Mouse (Mus musculus) bone marrow, adult 2 months (tissue): ENCODE results near the gene Amfr. TPM values are rescaled to one million over a fixed set of nuclear protein-coding genes. Genes with fewer than 3 reads are reported as not detected.

Experiments used
- H3K27ac ChIP-seq: fragments of 200-500 bp; 2 replicates; pipeline ENCODE4 v1.5.1; 2012; ENCODE audit warnings: low read depth, mild to moderate bottlenecking, control low read depth, inconsistent platforms, low read length; ENCODE audit not compliant: control insufficient read depth, poor library complexity, insufficient read depth
- H3K4me1 ChIP-seq: fragments of 200-500 bp; 2 replicates; pipeline ENCODE4 v1.6.1; 2011; ENCODE audit warnings: low read length; ENCODE audit not compliant: control insufficient read depth, insufficient read depth
- H3K4me3 ChIP-seq: fragments of 200-500 bp; replicated peaks from 2 replicates; pipeline ENCODE3; 2011; ENCODE audit warnings: mild to moderate bottlenecking, low read depth, low read length, control low read depth; ENCODE audit not compliant: control insufficient read depth
- CTCF ChIP-seq: fragments of 200-500 bp; IDR thresholded peaks from 2 replicates; pipeline ENCODE4 v1.5.1; 2011; ENCODE audit warnings: low read length, control low read depth; ENCODE audit not compliant: control insufficient read depth, insufficient read depth
- POLR2A ChIP-seq: fragments of 200-500 bp; IDR thresholded peaks from 2 replicates; pipeline ENCODE4 v1.6.1; 2011; ENCODE audit warnings: low read depth, mild to moderate bottlenecking, control low read depth, low read length, borderline replicate concordance; ENCODE audit not compliant: control insufficient read depth
- WGBS: fragments of 180-500 bp; shearing (Covaris S2); methylation state at CpG from one replicate; pipeline ENCODE4 v1.1.7; 2018; 5-methylcytosine and 5-hydroxymethylcytosine counted together
- polyA plus RNA-seq: library from polyadenylated mRNA; stranded (reverse); fragments of >200 nt; gene quantifications from 2 replicates; pipeline ENCODE4 v1.2.4, GENCODE M21; 2011; ENCODE audit warnings: low replicate concordance; ENCODE audit not compliant: missing spikeins, insufficient read depth, insufficient read length

Amfr gene
- polyA plus RNA-seq, 1 experiment, result 50.3 TPM

DNA sequence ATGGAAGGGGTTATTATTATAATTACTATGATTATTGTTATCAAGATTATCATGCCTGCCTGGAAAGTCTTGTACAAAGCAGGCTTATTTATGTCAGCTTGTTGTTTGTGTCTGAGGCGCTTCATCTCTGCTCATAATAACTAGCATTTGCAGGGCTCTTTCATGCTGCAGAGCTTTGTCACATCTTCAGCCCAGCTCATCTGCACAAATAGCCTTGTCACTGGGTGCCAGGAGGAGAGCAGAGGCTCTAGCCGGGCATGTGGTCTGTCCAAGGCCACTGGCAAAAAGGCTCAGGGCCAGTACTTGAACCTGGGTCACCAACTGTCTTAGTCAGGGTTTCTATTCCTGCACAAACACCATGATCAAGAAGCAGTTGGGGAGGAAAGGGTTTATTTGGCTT is 79.4 kb downstream of the Amfr start:
- H3K27ac ChIP-seq, result no peak overlapping the region
- TF ChIP-seq CTCF (no peak), POLR2A (no peak)
- 70% methylated on average over 2 of the region's 2 CpGs for WGBS
- no peak overlapping the region for H3K4me3 ChIP-seq
- H3K4me1 ChIP-seq, result no peaks in the 10 kb centered on the region

DNA sequence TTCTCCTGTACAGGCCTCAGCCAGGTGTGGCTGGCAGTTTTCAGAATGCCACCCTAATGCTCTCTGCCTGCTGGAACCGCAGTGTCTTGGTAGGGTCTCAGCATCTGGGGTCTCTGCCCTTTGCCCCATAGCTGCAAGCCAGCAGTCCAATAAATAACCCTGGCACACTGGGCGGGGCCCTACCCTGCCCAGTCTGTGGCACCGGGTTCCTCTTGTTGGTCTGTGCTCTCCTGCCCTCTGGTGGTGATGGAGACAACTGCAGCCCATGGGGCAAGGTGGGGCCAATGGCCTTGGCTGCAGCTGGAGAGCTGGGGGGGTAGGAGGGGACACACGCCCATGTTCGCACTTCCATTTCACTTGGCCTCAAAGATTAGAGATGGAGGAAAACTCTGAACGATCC is 79.8 kb downstream of the Amfr start:
- Histone ChIP-seq H3K4me1 (no peaks in the 10 kb centered on the region), H3K4me3 (no peak overlapping the region), H3K27ac (no peak overlapping the region)
- peak; percentile 85 for TF ChIP-seq CTCF
- no peak for TF ChIP-seq POLR2A
- WGBS, result 21% methylated on average over 6 of the region's 6 CpGs

GRCm38 (mm10) chr8:93931336-93931735 is 81.3 kb downstream of the Amfr start:
- Histone ChIP-seq H3K27ac (no peak overlapping the region), H3K4me3 (no peak overlapping the region), H3K4me1 (no peaks in the 10 kb centered on the region)
- WGBS, result 79% methylated on average over 6 of the region's 6 CpGs
- TF ChIP-seq CTCF (no peak), POLR2A (no peak)

GRCm38 (mm10) chr8:93929233-93929632 is 83.4 kb downstream of the Amfr start:
- Histone ChIP-seq H3K27ac (no peak overlapping the region), H3K4me3 (no peak overlapping the region), H3K4me1 (no peaks in the 10 kb centered on the region)
- no peak for TF ChIP-seq CTCF
- 90% methylated on average over 4 of the region's 4 CpGs for WGBS

DNA sequence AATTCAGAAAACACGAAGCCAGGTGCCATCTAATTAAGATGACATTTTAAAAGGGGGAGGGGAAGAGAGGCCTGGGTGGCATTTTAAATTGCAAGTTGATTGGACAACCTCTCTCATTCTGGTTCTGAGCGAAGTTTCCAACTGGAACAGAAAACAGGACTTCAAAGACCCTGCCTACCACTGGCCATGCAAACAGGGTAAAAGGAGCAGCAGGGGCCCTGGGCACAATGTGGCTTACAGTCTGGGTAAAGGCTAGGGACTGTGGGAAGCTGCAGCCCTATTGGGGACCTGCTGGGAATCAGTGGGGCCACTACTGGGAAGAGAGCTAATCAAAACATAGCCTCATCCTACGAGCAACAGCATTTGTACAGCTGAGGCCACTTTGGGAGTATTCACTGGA is 87.1 kb downstream of the Amfr start:
- H3K4me1 ChIP-seq, result no peaks in the 10 kb centered on the region
- 53% methylated on average over 3 of the region's 3 CpGs for WGBS
- H3K27ac ChIP-seq, result no peak overlapping the region
- no peak for TF ChIP-seq POLR2A
- TF ChIP-seq CTCF, result no peak
- H3K4me3 ChIP-seq, result no peak overlapping the region

GRCm38 (mm10) chr8:93923897-93924334 is 88.7 kb downstream of the Amfr start:
- no peak for TF ChIP-seq POLR2A
- no peak for TF ChIP-seq CTCF
- Histone ChIP-seq H3K4me3 (no peak overlapping the region), H3K27ac (no peak overlapping the region), H3K4me1 (no peaks in the 10 kb centered on the region)
- WGBS, result 65% methylated on average over 7 of the region's 7 CpGs

Other genes starting within 250 kb of the Amfr start
- 2.7 and 4.1 TPM in 2 replicates for gene Gnao1, start 202.9 kb downstream of the Amfr start, polyA plus RNA-seq
- 71.4 and 118 TPM in 2 replicates for gene Nudt21, start 24.2 kb upstream of the Amfr start, polyA plus RNA-seq
- 1.1 and 3.1 TPM in 2 replicates for gene Ogfod1, start 24.4 kb upstream of the Amfr start, polyA plus RNA-seq
- 1.4 and 20.3 TPM in 2 replicates for gene Bbs2, start 86.1 kb upstream of the Amfr start, polyA plus RNA-seq
- not detected in 2 replicates for gene Mt4, start 124.4 kb upstream of the Amfr start, polyA plus RNA-seq
- 3.0 TPM in 1 of 2 replicates, not detected in the other for gene Mt3, start 139.8 kb upstream of the Amfr start, polyA plus RNA-seq
- gene Mt2, start 159.8 kb upstream of the Amfr start, polyA plus RNA-seq, result 102 and 809 TPM in 2 replicates
- 188 and 700 TPM in 2 replicates for gene Mt1, start 166.2 kb upstream of the Amfr start, polyA plus RNA-seq
- 19.5 and 21.3 TPM in 2 replicates for gene Nup93, start 201.7 kb upstream of the Amfr start, polyA plus RNA-seq